Mouse (Mus musculus) frontal cortex, postnatal 10 days (tissue): Measurements from ENCODE around the gene Fam187b.
"Not testable (repeated sequence)": the region's sequence is repeated elsewhere in the genome, so short reads cannot be mapped to it uniquely, and the experiment has no call there.

ENCODE experiments used
- DNase-seq, 2 experiments: peaks; one replicate each; pipeline ENCODE4 v3.0.0; 2022; ENCODE audit warnings: low spot score in 2 of 2, mixed read lengths in 1 of 2

The Fam187b gene

DNA sequence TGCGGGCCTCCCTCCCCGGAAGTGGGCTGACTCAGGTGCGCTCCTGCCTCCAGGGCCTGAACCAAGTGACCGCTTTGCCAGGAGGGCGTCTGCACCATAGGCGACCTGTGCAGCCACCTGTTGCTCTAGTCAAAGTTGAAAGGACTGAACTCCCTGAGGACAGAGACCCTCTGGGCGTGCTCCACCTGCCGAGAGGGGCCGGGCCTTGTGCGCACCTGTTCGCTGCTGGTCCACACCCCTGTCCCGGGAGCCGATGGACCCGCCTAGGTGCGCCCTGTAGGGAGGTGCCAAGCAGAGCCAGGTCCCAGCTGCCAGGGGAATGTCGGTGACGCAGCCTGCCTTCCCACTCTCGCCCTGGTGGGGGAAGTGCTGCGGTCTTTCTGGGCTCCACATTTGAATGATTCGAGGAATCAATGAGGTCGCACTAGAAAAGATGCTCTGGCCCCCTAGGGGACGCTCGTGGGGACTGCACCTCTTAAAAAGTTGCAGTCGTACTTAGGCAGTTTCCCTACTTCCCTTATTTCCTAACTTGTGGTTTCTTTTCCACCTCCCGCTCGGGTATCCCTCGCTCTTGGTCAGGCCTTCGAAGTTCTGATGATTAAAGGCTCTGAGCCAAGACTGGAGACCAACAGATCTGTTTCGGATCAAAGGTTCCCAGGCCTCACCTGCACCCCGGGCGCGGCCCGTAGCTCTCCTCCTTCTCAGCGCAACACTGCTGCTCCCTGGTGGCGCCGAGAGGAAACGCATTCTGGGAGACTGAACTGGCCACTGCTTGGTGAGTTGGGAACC, at the start of gene Fam187b:
Gene Fam187b (plus strand): TSS at position 290 of the 789 bp plus-strand sequence.
- peak; percentile 71 to 72 for DNase-seq

DNA sequence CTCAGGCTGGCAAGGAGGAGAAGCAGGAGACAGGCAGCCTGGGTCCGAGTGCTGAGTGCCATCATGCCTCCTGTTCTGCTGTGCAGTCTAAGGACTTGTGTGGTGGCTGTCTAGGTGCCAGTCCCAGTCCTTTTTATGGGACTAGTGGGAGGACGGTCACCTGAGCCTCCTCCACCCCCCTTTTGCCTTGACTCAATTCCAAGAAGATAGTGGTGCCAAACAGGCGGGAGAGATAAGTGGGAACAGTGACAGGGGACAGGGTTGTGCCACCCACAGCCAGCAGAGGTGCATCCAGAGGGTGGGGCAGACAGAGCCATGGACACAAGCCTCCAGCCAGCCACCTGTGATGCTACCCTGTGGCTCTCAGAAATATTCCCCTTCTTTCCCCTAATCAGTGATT, 49.5 kb upstream of the Fam187b start:
- no peak for DNase-seq

DNA sequence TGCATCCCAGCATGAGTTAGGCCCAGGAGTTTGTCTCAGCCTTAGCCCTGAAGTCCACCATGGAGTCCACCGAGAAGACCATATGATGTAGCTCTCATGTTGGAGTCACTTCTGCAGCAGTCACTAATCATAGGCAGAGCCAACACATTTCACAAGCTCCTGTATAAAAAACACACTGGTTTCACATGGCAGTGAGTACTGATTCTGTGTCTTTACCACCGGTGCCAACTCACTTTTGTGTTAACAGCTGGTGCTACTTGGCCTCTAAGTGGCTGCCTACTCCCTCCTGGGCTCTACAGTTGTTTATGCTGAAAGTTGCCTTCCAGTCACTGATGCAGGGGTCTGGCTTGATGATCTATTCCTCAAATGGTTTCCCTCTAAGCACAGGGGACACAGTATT, 49.0 kb upstream of the Fam187b start, which contains the start of gene Hamp2:
Gene Hamp2 (minus strand): TSS at position 101 of the 400 bp plus-strand sequence.
- DNase-seq: not testable (repeated sequence)

DNA sequence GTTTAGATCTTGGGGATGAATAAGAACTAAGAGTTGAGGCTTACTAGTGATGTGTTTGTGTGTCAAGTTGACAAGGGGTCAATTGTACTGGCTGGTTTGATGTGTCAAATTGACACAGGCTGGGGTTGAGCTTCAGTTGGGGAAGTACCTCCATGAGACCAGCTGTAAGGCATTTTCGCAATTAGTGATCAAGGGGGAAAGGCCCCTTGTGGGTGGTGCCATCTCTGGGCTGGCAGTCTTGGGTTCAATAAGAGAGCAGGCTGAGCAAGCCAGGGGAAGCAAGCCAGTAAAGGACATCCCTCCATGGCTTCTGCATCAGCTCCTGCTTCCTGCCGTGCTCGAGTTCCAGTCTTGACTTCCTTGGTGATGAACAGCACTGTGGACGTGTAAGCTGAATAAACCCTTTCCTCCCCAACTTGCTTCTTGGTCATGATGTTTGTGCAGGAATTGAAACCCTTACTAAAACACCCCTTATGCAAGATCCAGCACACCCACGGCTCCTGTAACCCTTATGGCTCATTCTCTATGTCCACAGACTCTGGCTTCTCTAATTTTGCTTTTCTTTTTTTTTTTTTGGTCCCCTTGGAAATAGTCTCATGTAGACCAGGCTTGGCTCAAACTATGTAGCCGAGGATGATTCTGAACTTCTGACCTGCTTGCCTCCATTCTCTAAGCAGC, 38.0 kb upstream of the Fam187b start:
- not testable (repeated sequence) for DNase-seq

DNA sequence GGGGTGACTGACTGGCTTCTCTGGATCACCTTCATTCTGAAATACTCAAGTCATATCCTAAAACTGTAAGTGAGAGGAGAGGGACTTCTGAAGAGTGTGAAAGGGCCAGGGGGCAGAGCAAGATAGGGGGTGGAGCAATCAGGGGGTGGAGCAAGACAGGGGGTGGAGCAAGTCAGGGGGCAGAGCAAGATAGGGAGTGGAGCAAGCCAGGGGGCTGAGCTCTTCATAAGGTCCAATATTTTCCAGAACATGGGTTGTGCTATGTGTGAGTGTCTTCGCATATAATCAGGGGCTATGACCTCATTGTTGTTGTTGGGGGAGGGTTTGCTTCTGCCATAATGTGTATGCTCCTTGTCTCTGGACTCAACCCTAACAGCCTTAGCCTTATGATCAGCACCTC, 33.5 kb upstream of the Fam187b start:
- DNase-seq: not testable (repeated sequence)

DNA sequence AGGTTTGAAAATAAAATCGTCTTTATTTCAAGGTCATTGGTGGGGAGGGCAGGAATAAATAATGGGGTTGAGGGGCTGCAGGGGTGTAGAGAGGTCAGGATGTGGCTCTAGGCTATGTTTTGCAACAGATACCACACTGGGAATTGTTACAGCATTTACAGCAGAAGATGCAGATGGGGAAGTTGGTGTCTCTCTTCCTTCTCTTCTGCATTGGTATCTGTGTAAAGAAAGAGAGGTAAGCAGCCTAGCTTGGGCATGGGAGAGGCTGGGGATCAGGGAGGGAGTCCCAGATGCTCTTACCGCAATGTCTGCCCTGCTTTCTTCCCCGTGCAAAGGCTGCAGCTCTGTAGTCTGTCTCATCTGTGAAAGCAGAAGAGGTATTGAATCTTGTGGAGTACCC, 31.2 kb upstream of the Fam187b start:
- not testable (repeated sequence) for DNase-seq

DNA sequence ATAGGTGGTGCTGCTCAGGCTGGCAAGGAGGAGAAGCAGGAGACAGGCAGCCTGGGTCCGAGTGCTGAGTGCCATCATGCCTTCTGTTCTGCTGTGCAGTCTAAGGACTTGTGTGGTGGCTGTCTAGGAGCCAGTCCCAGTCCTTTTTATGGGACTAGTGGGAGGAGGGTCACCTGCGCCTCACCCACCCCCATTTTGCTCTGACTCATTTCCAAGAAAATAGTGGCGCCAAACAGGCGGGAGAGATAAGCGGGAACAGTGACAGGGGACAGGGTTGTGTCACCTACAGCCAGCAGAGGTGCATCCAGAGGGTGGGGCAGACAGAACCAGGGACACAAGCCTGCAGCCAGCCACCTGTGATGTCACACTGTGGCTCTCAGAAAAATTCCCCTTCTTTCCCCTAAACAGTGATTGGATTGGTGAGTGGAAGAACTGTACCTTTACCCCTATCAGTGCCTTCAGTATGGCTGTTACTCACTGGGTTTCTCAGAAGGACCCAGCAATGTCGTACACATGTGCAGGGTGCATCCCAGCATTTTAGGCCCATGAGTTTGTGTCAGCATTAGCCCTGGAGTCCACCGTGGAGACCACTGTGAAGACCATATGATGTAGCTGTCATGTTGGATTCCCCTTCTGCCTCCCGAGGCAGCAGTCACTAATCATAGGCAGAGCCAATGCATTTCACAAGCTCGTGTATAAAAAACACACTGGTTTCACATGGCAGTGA, 29.5 kb upstream of the Fam187b start, which contains the start of gene Hamp:
Gene Hamp (minus strand): TSS at position 124 of the 727 bp plus-strand sequence.
- DNase-seq: no peak

DNA sequence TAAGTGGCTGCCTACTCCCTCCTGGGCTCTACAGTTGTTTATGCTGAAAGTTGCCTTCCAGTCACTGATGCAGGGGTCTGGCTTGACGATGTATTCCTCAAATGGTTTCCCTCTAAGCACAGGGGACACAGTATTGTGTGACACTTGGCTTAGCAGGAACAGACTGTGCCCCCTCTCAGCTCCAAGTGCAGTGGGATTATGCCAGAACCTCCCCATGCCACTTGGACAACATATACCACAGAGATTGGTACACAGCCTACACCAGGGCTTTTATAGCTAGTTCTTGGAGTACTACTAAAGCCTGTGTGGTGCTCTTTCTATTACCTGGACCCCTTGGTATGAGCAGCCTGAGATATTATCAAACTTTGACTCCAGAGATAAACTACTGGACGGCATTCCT, 28.9 kb upstream of the Fam187b start:
- not testable (repeated sequence) for DNase-seq

DNA sequence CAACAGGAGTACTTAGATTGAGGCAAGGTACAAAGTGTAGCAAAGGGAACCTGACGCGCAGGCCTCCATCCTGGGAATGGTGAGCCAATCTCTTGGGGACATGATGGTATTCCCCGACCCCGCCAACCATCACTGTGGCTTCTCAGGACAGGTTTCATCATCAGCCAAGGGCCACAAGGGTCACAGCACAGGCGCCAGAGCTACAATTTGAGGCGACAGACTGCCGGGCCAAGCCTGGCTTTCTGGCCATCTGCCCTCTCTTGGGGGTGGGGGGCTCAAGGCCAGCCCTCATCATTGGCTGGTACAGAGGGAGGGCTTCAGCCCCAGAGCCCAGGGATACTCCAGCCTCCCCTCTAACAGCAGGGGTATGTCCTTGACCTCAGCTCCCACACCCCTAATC, 28.1 kb upstream of the Fam187b start:
- not testable (repeated sequence) for DNase-seq

DNA sequence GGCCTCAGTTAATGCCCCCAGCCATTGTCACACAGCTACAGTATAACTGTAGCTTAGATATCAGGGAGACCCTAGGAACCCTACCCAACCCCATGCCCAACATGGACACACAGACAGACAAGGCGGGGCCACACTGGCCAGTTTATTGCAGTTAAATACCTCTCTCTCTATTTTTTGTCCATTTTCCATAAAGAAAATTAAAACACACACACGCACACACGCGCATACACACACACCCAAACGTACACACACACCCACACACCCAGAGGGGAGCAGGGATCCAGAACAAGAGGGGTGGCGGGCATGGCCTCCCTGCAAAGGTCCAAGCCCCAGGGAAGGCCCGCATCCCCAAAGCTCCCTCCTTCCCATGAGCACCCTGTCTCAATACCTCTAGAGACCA, 27.7 kb upstream of the Fam187b start:
- DNase-seq: no peak

DNA sequence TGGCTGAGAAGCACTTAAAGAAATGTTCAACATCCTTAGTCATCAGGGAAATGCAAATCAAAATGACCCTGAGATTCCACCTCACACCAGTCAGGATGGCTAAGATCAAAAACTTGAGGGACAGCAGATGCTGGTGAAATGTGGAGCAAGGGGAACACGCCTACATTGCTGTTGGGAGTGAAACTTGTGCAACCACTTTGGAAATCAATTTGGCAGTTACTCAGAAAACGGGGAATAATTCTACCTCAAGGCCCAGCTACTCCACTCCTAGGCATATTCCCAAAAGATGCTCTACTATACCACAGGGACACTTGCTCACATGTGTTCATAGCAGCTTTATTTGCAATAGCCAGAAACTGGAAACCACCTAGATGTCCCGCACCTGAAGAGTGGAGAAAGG, 23.7 kb upstream of the Fam187b start:
- DNase-seq: not testable (repeated sequence)

DNA sequence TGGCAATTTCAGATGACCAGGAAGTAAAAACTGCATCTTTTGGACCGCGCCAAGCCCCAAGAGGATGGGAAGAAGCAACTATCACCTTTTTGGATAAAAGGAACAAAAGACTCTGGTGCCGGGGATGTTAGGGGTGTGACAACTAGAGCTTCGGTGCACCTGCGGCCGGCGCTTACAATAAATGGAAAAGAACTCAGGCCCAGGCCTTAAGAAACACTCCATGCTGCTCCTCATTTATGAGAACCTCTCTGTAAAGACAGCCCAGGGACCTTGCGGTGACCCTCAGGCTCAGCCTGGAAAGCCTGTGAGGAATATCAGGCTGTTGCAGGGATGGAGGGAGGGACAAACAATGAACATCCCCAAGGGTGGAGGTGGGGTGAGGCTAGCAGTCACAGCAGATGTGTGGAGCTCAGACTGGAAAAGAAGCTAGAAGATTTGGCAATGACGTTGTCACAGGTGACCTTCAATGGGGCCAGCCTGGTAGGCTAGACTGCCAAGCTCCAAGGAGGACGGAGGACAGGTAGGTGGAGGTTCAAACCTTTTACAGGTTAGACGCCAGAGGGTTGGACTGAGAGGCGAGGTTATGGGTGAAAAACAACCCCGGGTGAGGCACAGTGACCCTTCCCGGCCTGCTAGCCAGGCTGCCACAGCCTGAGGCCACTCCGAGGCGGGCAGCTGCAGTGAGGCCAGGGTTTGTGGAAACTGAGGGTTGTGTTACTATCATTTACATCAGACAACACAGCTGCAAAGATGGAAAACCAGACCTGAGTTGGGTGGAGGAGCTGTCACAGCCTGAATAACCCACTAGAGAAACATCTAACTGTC, 20.9 kb upstream of the Fam187b start:
- DNase-seq: no peak

DNA sequence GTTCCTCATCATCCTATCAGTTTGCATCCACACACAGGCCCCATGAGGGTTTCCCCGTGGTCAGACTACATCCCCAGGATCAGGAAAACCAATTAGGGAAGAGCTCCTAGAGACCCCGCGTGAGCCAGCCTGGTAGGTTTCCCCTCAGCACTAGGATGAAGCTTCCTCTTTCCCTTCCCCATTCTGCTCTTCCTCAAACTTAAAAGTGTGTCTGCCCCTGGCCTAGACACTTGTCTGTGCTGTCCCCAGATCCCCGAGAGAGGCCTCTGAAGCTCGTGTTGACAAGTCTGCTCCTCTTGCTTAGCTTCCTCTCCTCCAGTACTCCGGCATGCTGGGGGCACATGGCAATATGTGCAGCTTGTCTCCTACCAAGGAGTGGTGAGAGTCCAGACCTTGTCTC, 20.1 kb upstream of the Fam187b start:
- DNase-seq: no peak

DNA sequence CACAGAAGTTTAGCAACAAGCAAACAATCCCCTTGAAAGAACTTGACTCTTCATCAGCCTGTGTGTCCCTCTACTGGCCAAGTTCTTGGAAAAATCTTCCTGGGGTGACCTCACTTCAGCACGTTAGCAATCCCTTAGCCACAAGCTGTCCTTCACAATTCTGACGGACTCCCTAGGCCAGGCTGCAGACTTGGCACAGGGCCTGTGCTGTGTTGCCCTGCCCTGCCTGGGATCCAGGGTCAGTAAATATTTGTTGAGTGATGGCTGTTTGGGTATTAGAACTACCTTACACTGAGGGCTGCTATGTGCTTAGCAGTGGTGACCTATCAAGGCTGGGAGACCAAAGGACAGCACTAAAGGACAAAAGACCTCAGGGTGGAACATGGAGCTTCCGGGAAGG, 19.6 kb upstream of the Fam187b start:
- no peak for DNase-seq

DNA sequence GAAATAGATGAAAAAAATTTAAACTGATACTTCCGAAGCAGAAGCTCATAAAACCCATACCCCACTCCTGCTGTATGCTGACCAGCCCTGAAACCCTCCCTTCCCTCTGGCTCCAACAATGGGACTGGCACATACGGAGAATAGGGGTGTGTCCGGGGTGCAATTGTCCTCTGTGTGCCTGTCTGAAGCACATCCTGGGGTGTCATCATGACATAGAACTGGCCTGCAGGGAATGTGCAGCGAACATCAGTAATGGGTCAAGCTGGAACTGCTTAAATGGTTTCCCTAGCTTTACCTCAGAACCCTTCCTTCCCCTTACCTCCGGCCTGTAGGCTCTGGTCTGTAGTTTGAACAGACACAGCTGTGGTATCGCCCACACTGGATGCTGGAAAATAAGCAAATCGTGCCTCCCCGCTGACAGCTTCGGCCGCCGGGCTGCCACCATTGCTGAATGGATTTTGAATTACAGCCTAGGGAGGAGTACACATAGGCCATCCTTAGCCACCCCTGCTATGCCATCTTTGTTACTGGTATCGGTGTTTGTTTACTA, 18.5 kb upstream of the Fam187b start:
- DNase-seq: no peak

DNA sequence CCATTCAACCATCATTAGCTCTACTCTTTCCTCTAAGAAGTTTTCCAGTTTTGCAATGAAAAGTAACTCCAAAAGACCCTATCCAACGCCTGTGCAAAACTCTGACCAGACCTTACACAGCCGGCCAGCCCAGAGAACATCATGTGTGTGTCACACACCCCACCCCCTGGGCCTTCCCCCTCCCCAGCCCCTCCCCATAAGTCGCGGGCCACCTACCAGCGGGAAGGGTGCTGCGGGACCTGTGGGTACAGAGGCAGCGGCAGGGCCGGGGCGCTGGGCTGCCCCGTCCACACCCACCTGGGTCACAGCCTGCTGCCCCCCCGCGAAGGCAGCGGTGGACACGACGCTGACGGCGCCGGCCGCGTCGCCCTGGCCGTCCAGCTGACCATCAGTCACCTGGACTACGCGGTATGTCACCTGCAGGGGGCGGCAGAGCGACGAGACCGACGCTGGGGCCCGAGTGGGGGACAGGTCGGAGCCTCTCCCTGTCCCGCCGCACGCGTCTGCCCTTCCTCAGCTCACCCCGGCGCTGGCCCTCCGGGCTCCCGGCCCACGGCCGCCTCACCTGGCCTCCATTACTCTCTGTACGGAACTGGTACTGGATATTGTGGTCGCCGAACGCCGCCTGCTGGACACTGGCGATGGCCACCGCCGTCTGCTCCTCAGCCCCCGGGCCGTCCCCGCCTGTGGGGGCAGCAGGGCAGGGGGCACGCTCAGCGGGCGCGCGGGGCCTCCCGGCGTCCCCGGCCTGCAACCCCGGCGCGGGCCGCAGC, 17.8 kb upstream of the Fam187b start:
- peak; percentile 78 to 82 for DNase-seq

DNA sequence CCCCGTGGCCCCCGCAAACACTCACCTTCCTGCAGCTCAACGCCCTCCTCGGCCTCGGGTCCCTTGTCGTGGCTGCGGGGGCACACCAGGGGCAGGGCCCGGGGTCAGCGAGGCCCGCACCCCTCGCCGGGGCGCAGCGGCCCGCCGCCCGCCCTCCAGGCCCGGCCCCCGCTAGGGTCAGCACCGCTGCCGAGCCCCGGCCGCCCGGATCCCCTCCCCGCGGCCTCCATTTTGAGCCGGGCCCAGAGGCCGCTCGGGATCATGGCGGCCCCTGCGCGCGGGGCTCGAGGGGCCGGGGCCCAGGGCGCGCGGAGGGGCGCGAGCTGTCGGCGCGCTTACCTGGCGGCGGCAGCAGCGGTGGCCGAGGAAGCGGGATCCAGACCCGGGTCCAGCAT, 17.2 kb upstream of the Fam187b start:
- DNase-seq: peak in 1 of 2 experiments; percentile 50

DNA sequence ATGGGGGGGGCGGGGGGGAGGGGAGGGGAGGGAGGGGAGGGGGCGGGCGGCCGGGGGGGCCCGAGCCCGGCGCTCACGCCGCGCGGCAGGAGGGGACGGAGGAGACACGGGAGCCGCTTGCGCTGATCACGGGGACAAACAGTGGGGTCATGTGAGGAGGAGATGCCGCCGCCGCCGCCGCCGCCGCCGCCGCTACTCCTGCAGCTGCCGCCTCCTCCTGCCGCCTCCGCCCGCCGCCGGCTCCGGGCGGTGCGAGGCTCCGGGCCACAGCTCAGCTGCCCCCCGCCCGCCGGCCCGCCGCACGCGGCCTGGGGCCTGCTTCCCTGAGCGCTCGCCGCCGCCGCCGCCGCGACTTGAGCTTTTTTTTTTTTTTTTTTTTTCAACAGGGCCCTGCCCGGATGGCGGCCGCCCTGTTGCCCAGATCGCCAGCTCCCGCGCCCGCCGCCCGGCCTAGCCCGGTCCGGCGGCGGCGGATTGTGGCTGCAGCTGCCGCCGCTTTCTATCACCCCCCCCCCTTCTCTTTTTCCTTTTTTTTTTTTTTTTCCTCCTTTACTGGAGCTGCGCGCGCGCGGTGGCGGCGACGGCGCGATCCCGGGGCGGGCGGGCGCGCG, 16.7 kb upstream of the Fam187b start, which contains the start of gene Usf2:
Gene Usf2 (minus strand): TSS at position 48 of the 611 bp plus-strand sequence.
- peak; percentile 78 to 84 for DNase-seq

DNA sequence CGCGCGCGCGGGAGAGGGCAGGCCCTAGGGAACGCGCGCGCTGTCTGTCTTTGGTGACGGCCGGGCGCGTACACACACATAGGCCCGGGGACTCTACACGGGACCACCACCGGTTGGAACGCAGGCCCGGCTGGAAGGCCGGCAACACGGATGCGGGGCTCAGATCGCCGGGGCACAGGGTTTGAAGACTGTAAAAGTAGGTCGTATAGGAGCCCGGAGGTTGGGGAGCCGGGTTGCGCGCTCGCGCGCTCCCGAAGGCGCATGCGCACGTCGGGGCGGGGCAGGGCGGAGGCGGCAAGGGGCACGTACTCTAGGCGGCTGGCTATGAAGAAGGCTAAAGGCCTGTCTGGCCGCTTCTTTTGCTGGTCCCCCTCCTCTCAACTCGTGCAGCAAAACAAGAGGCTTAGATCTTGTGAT, 16.2 kb upstream of the Fam187b start:
- peak; percentile 82 to 84 for DNase-seq
